42 mouse cellular contexts compared by ENCODE assay signal in the genomic region with DNA sequence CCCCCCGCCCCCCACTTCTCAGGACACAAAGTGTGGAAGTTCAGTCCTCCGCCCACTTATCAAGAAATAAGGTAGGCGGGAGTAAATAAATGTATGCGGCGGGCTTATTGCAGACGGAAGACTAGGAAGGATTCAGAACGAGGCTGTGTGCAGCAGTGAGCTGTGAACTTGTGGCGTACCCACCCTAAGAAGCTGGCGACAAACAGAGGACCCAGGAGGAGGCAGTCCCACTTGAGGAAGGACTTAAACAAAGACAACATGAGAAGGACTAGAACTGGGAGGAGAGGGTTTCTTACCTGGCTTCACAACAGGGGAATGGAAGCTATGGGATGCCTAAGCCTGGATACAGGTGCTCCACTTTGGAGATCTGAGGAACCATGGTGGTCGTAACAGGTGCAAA. TPM values are rescaled to one million over a fixed set of nuclear protein-coding genes. Genes with fewer than 3 reads are reported as not detected.
"Had no signal": no experiment of that assay in that cellular context is flagged by ENCODE, and none has a peak within 500 bp of the region (broad histone marks: within the 10 kb centered on the region; RNA-seq: fewer than 3 reads in every experiment).

No protein-coding gene starts in this region.

- H3K9me3 ChIP-seq: heart, embryonic 15.5 days; hindbrain, embryonic 13.5 days; hindbrain, embryonic 15.5 days; kidney, embryonic 15.5 days; limb, embryonic 13.5 days; limb, embryonic 15.5 days; liver, embryonic 12.5 days had no signal

- H3K4me1 ChIP-seq: heart, embryonic 13.5 days; heart, embryonic 15.5 days; hindbrain, embryonic 13.5 days; hindbrain, embryonic 15.5 days; limb, embryonic 15.5 days; liver, embryonic 12.5 days had no signal

- H3K4me2 ChIP-seq: heart, embryonic 11.5 days; heart, embryonic 13.5 days; heart, embryonic 15.5 days; hindbrain, embryonic 13.5 days; hindbrain, embryonic 15.5 days; kidney, embryonic 15.5 days; limb, embryonic 13.5 days; limb, embryonic 15.5 days; liver, embryonic 12.5 days had no signal

- DNase-seq: gastrocnemius, adult 2 months; gastrocnemius, postnatal 10 days; gastrocnemius, postnatal 36 days; heart, adult 18-20 months; heart, postnatal 14 days; heart, postnatal 36 days; kidney, adult 11 months; kidney, adult 2 months; kidney, adult 9 months; kidney, postnatal 14 days; kidney, postnatal 36 days; layer of hippocampus, adult 9-11 months; layer of hippocampus, postnatal 36 days; left cerebral cortex, postnatal 4 days had no signal

- H3K9ac ChIP-seq: heart, embryonic 13.5 days; heart, embryonic 15.5 days; hindbrain, embryonic 13.5 days; hindbrain, embryonic 15.5 days; kidney, embryonic 15.5 days; limb, embryonic 13.5 days; limb, embryonic 15.5 days; liver, embryonic 12.5 days had no signal

- ATAC-seq: hindbrain, postnatal 0 days; intestine, embryonic 16.5 days; liver, embryonic 12.5 days had no signal

- H3K27me3 ChIP-seq: heart, embryonic 13.5 days; heart, embryonic 15.5 days; hindbrain, embryonic 13.5 days; hindbrain, embryonic 15.5 days; kidney, embryonic 15.5 days; limb, embryonic 13.5 days; limb, embryonic 15.5 days; liver, embryonic 12.5 days had no signal

- H3K27ac ChIP-seq: gastrocnemius, adult 2 months; heart, embryonic 13.5 days; heart, embryonic 15.5 days; hindbrain, embryonic 13.5 days; hindbrain, embryonic 15.5 days; hindbrain, postnatal 0 days; kidney, embryonic 15.5 days; kidney, postnatal 0 days; limb, embryonic 13.5 days; limb, embryonic 15.5 days; liver, embryonic 12.5 days had no signal

- H3K4me3 ChIP-seq: gastrocnemius, adult 2 months; heart, embryonic 13.5 days; heart, embryonic 15.5 days; hindbrain, embryonic 13.5 days; hindbrain, embryonic 15.5 days; kidney, embryonic 15.5 days; limb, embryonic 13.5 days; limb, embryonic 15.5 days; liver, embryonic 12.5 days had no signal

RNA-seq across cellular contexts. Expression of gene Cldn22, which starts 19.4 kb away (rescaled TPM):
- total RNA-seq: heart, postnatal 14 days; heart, postnatal 36 days; hematopoietic stem cell, adult 5-6 weeks; hindbrain, postnatal 0 days; left cerebral cortex, postnatal 4 days; liver, adult 2 months had no signal
- polyA plus RNA-seq: heart, embryonic 11.5 days; heart, embryonic 13.5 days; heart, embryonic 15.5 days; heart, postnatal 0 days; hindbrain, embryonic 11.5 days; hindbrain, embryonic 13.5 days; hindbrain, embryonic 15.5 days; hindbrain, postnatal 0 days; intestine, embryonic 14.5 days; intestine, embryonic 16.5 days; kidney, embryonic 15.5 days; kidney, postnatal 0 days; limb, embryonic 11.5 days; limb, embryonic 13.5 days; limb, embryonic 15.5 days; liver, adult 2 months; liver, embryonic 12.5 days had no signal

RNA-seq across cellular contexts. Expression of gene Cldn24, which starts 21.7 kb away (rescaled TPM):
- total RNA-seq: gastrocnemius, adult 2 months; gastrocnemius, postnatal 10 days; gastrocnemius, postnatal 36 days; heart, adult 18-20 months; heart, postnatal 14 days; heart, postnatal 36 days; hematopoietic stem cell, adult 5-6 weeks; hindbrain, postnatal 0 days; layer of hippocampus, adult 18-20 months; layer of hippocampus, adult 8-10 months; layer of hippocampus, postnatal 14 days; layer of hippocampus, postnatal 36 days; left cerebral cortex, adult 18-20 months; left cerebral cortex, adult 8-10 months; left cerebral cortex, postnatal 10 days; left cerebral cortex, postnatal 25 days; left cerebral cortex, postnatal 4 days; liver, adult 2 months had no signal
- polyA plus RNA-seq: frontal cortex, adult 2 months; gonadal fat pad, adult 2 months; heart, embryonic 11.5 days; heart, embryonic 13.5 days; heart, embryonic 15.5 days; heart, postnatal 0 days; hindbrain, embryonic 11.5 days; hindbrain, embryonic 13.5 days; hindbrain, embryonic 15.5 days; hindbrain, postnatal 0 days; intestine, embryonic 14.5 days; intestine, embryonic 16.5 days; kidney, adult 2 months; kidney, embryonic 15.5 days; kidney, postnatal 0 days; large intestine, adult 2 months; limb, embryonic 11.5 days; limb, embryonic 13.5 days; limb, embryonic 15.5 days; liver, adult 2 months; liver, embryonic 12.5 days had no signal
